Mouse (Mus musculus) small intestine, adult 2 months (tissue): ENCODE results near the gene Atf3.

Source experiments
- CTCF ChIP-seq: fragments of 200-500 bp; IDR thresholded peaks from 2 replicates; pipeline ENCODE4 v1.5.1; 2012; ENCODE audit warnings: low read depth, mild to moderate bottlenecking, control low read depth, inconsistent platforms, low read length, moderate library complexity, mixed read lengths; ENCODE audit not compliant: insufficient replicate concordance, insufficient read length; ENCODE audit errors: extremely low read depth
- POLR2A ChIP-seq: fragments of 200-500 bp; IDR thresholded peaks from 2 replicates; pipeline ENCODE4 v1.6.1; 2012; ENCODE audit warnings: low read depth, mild to moderate bottlenecking, control low read depth, inconsistent platforms, low read length, moderate library complexity

- no peak for TF ChIP-seq POLR2A
- no peak for TF ChIP-seq CTCF
Measured at GRCm38 (mm10) chr1:191256134-191256533, 38.3 kb upstream of the Atf3 start.
